Mouse (Mus musculus) olfactory bulb, adult 2 months (tissue): Measurements from ENCODE around the gene Adam33.

ENCODE experiments used
- CTCF ChIP-seq: fragments of 200-500 bp; IDR thresholded peaks from 2 replicates; pipeline ENCODE4 v1.5.1; 2012; ENCODE audit warnings: low read depth, mild to moderate bottlenecking, low read length, moderate library complexity; ENCODE audit not compliant: insufficient read depth
- POLR2A ChIP-seq: fragments of 200-500 bp; IDR thresholded peaks from 2 replicates; pipeline ENCODE4 v1.6.1; 2012; ENCODE audit warnings: mild to moderate bottlenecking, low read depth, low read length, moderate library complexity; ENCODE audit not compliant: insufficient read depth

GRCm38 (mm10) chr2:131080507-131080906 lies 16.9 kb upstream of the Adam33 start:
- TF ChIP-seq CTCF = no peak
- no peak for TF ChIP-seq POLR2A
